Mouse (Mus musculus): ENCODE results near the gene Tecta. TPM values are rescaled to one million over a fixed set of nuclear protein-coding genes. Genes with fewer than 3 reads are reported as not detected.

Tecta gene
- total RNA-seq, 2 experiments from 2014 or later: 0.21 to 0.22 TPM

DNA sequence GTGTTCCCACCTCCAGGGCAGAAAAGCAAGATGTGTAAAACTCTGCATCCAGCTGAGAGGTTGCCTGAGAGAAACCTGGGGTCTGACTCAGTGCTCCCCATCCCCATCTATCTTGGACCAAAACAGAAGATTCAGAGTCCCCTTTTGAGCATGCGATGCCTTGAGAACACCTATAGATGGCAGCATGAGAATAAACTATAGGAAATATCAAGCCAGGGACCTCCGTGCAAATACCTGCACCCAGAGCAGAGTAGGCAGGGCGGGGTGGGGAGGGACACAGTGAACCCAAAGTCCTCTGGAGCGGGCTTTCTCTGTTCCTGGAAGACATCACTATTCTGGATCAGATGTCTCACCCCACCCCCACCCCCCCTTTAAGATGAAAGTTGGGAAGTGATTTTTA lies 11.2 kb downstream of the Tecta start:
- DNase-seq (ENCODE audit: low spot score in 2 of 2): no peak

GRCm38 (mm10) chr9:42387038-42387437 lies 12.7 kb downstream of the Tecta start:
- DNase-seq (ENCODE audit: low spot score in 2 of 2): no peak

GRCm38 (mm10) chr9:42385656-42386055 lies 14.1 kb downstream of the Tecta start:
- DNase-seq (ENCODE audit: low spot score in 2 of 2): no peak

GRCm38 (mm10) chr9:42382628-42383347 lies 16.9 kb downstream of the Tecta start:
- DNase-seq (ENCODE audit: low spot score in 2 of 2): no peak

GRCm38 (mm10) chr9:42382063-42382462 lies 17.7 kb downstream of the Tecta start:
- DNase-seq (ENCODE audit: low spot score in 2 of 2): no peak

DNA sequence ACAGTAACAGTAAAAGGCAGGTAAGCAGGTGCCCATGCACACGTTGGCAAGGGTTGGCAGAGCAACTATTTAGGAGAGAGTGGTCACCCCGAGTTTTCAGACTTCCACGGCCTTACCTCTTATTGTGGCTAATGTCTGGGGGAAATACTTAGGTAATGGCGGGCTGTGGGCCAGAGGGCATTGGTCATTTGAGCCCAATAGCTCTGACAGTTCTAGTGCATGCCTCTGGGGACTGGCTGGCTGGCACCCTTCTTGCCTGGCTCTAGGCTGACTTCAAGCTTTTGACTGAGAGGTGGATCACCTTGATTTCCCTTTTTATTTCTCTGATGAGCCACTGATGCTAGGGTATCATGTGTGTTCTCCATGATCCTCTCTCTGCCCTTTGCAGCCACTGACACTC lies 21.7 kb downstream of the Tecta start:
- no peak for DNase-seq (ENCODE audit: low spot score in 2 of 2)

DNA sequence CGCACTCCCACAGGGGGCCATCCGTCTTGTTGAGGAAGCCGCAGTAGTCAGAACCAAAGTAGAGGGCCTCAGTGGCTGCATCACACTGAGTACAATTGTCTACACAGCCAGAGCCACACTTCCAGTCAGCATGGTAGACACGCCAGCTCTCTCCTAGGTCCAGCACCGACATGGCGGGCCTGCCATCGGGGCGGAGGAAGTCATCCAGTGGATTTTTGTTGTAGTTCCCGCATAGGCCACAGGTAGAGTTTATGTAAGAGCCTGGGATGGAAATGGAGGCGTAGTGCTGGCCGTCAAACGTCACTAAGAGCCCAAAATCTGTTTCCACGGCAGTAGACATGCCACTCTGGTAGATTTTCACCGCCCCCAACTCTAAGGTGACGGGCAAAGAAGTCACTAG lies 22.1 kb downstream of the Tecta start:
- DNase-seq (ENCODE audit: low spot score in 2 of 2): no peak

DNA sequence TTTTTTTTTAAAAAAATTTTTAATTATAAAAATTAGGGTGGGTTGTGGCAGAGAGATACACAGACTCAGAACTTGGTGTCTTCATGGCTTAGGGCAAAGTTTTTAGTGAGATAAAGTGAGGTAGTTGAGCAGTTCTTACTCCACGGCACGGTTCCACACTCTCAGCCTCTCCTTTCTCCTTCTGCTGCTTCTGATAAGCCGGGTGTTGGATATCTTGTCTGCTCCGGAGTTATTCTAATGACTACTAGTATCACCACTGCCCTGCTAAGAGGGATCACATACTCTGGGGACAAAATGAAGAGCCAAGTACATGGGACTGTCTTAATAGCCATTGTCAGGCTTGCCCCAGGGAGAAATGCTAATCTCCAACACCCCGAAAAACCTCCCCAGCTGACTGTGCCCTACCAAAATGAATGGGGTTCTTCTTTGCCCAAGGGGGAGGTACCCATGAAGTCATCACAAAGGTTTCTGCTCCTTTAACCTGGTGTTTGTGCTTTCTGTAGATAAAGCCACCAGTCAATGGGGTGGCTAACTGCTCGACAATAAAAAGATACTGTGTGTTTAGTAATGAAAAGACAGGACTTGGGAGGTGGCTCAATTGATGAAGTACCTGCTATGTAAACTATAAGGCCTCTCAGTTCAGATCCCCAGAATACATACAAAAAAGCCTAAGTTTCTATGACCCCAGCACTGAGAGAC lies 27.9 kb downstream of the Tecta start:
- DNase-seq (ENCODE audit: low spot score in 2 of 2): no peak

GRCm38 (mm10) chr9:42357585-42357984 lies 42.1 kb downstream of the Tecta start:
- no peak for DNase-seq (ENCODE audit: low spot score in 2 of 2)

DNA sequence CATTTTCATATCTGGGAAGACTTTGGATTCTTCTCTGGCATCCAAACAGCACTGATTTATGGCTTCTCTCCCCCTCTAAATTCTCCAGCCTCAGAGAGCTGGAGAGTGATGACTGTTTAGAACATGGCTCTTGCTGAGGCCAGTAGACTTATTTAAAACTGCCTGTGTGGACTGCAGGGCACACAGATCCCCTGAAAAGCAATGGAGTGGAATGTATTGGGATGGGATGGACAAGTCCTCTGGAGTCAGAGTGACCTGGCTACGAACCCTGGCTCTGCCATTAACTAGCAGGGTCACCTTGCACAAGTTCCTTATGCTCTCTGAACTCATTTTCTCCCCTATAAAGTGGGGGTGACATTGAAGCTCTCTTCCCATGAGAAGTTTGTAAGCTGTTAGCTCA lies 44.9 kb downstream of the Tecta start:
- no peak for DNase-seq (ENCODE audit: low spot score in 2 of 2)

DNA sequence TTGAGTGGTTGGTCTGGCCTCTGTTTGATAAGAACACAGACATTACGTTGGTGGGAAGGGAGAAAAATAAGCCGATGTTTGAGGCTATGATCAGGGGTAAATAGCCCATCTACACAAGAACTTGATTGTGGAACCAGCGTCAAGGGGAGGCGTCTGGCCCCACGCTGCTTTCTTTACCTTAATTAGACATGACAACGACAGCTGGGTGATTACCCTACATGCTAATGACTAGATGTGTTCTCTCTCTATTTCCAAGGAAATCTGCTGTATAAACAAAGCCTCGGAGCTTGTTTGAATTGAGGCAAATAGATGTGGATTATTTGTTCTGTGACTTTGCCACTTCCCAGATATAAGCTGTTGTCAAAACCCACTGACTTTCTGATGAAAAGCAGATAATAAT lies 49.9 kb downstream of the Tecta start:
- no peak for DNase-seq (ENCODE audit: low spot score in 2 of 2)

DNA sequence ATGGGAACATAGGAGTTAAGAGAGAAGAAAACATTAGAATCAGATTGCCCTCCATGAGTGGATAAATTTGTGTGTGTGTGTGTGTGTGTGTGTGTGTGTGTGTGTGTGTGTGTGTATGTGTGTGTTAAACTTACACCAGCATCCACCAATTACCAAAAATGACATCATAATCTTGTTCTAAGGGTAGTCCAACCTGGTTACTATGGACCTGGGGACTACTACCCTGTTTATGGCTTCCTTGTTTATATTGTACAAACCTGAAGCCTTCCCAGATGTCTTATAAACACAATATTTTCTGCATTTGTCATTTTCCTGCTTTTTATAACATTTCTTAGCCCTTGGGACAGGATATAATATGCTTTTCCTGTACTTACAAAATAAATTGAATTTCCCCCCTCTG lies 53.4 kb downstream of the Tecta start:
- no peak for DNase-seq (ENCODE audit: low spot score in 2 of 2)

DNA sequence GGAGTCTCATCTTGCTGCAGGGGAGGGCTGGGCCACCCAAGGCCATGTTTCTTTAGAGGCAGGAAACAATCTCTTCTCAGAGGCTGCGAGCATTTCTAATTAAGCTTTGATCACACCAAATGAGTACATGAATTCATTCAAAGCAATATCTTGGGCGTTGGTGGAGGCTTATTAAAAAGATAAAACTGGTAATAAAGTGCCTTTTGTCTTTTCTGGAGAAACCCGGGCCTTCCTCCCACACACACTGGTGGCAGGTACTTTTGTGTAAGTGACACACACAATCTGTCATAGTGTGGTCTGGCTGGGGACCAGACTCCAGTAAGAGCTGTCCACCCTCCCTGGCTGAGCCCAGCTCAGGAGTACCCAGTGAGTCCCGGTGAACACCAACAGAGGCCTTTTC lies 60.6 kb downstream of the Tecta start:
- no peak for DNase-seq (ENCODE audit: low spot score in 2 of 2)

GRCm38 (mm10) chr9:42337026-42337425 lies 62.7 kb downstream of the Tecta start:
- DNase-seq (ENCODE audit: low spot score in 2 of 2): no peak

GRCm38 (mm10) chr9:42336575-42336974 lies 63.2 kb downstream of the Tecta start:
- no peak for DNase-seq (ENCODE audit: low spot score in 2 of 2)

GRCm38 (mm10) chr9:42334885-42335284 lies 64.8 kb downstream of the Tecta start:
- DNase-seq (ENCODE audit: low spot score in 2 of 2): no peak

DNA sequence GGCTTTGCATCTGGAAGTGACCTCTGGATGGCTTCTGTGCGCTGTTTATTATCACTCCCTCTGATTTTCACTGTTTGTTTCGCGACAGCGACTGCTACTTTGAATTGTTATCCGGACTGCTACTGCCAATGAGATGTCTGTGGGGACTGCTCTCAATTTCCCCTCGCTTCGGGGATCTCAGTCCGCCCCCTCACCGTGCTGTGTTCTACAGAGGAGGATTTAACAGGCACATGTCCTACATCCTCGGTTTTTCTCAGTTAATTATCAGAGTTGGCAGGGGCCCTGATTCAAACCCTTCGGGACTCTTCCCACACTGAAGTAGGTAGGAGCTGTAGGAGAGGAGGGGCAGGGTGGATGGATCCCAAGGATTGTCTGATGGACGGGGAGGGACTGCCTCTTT lies 67.0 kb downstream of the Tecta start:
- no peak for DNase-seq (ENCODE audit: low spot score in 2 of 2)

DNA sequence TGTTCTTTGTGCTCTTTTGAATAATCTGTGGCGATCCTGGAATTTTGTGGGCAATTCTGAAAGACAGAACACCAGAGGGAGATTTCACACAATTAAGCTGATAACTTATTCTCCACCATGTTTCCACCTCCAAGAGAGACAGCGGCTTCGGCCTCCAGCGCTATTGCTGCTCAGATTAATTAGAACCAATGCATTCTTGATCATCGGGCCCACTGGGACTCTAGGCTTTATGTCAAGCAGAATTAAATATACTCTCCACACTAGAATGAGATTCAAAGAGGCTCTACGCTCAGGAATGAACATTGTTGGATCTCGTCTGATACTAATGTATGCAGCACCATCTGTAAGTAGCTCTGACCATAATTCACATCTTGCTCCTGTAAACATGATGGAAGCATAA lies 68.4 kb downstream of the Tecta start:
- no peak for DNase-seq (ENCODE audit: low spot score in 2 of 2)

- no peak for DNase-seq (ENCODE audit: low spot score in 2 of 2)
Measured at GRCm38 (mm10) chr9:42329753-42330152, 70.0 kb downstream of the Tecta start.

GRCm38 (mm10) chr9:42326688-42327440 lies 72.9 kb downstream of the Tecta start:
- DNase-seq (ENCODE audit: low spot score in 2 of 2): no peak

- DNase-seq (ENCODE audit: low spot score in 2 of 2): no peak
Measured at GRCm38 (mm10) chr9:42324640-42325394, 74.9 kb downstream of the Tecta start.

Measured in gastrocnemius, postnatal 4 days (tissue).